Comparison of ENCODE assay signal across 21 mouse cellular contexts in genomic region chr9:21527100-21527801, GRCm38 (mm10). TPM values are rescaled to one million over a fixed set of nuclear protein-coding genes. Genes with fewer than 3 reads are reported as not detected.
DNase-seq lines count a peak whose midpoint lies in the region; ATAC-seq and TF ChIP-seq lines count a peak whose summit lies in the region.
"Had no signal": no experiment of that assay in that cellular context is flagged by ENCODE, and none has a peak within 500 bp of the region (broad histone marks: within the 10 kb centered on the region; RNA-seq: fewer than 3 reads in every experiment).

No protein-coding gene starts in this region.

- H3K9me3 ChIP-seq in CH12.LX (replicated peaks; ENCODE audit: low read length): no peaks in the 10 kb centered on the region
- H3K9me3 ChIP-seq in liver, embryonic 15.5 days (replicated peaks): no peaks in the 10 kb centered on the region
- H3K9me3 ChIP-seq: embryonic facial prominence, embryonic 13.5 days; forebrain, embryonic 13.5 days; heart, embryonic 12.5 days; hindbrain, embryonic 10.5 days had no signal

- H3K4me1 ChIP-seq in CH12.LX (ENCODE audit: control insufficient read depth in 1 of 2, insufficient read depth in 2 of 2): peaks cover 12 to 33% of the 10 kb centered on the region in 2 experiments
- H3K4me1 ChIP-seq in bone marrow macrophage, adult 2 months (ENCODE audit: control insufficient read depth, insufficient read depth, low read length): peaks cover 28% of the 10 kb centered on the region
- no peaks in the 10 kb centered on the region for H3K4me1 ChIP-seq in liver, embryonic 15.5 days (replicated peaks)
- H3K4me1 ChIP-seq: forebrain, embryonic 13.5 days had no signal

- H3K4me2 ChIP-seq in CH12.LX (ENCODE audit: insufficient read depth, low read depth, poor library complexity, severe bottlenecking): no peak overlapping the region
- peak overlapping the region; percentile 25; the same call in 1 of the 2 replicates for H3K4me2 ChIP-seq in liver, embryonic 15.5 days
- H3K4me2 ChIP-seq: embryonic facial prominence, embryonic 13.5 days; forebrain, embryonic 13.5 days; heart, embryonic 12.5 days; hindbrain, embryonic 14.5 days had no signal

- in situ Hi-C loops in CH12.LX (cut with MboI; ENCODE audit: low pct_ligation_motif_present, low pct_unique_long_range_greater_than_20kb, low sequenced_read_pairs): no loop called here

- TF ChIP-seq POLR2A in CH12.LX (IDR thresholded peaks at IDR 0.05; ENCODE audit: low read depth, low read length): no peak
- TF ChIP-seq POLR2A in bone marrow macrophage, adult 2 months (IDR thresholded peaks at IDR 0.05; ENCODE audit: borderline replicate concordance, low read depth, low read length): no peak

- no peak for ATAC-seq in liver, embryonic 15.5 days (ENCODE audit: insufficient read depth)
- ATAC-seq in erythroblast, adult 5-6 weeks (replicated peaks; ENCODE audit: low FRiP score, poor library complexity, severe bottlenecking): no peak
- ATAC-seq: forebrain, embryonic 13.5 days had no signal

- no peaks in the 10 kb centered on the region for H3K79me2 ChIP-seq in CH12.LX (replicated peaks; ENCODE audit: control insufficient read depth, extremely low read depth, insufficient read depth, poor library complexity, severe bottlenecking)

- H3K27me3 ChIP-seq in CH12.LX (replicated peaks): no peaks in the 10 kb centered on the region
- no peaks in the 10 kb centered on the region for H3K27me3 ChIP-seq in liver, embryonic 15.5 days
- H3K27me3 ChIP-seq: embryonic facial prominence, embryonic 13.5 days; forebrain, embryonic 13.5 days; heart, embryonic 12.5 days had no signal

- TF ChIP-seq EP300 in CH12.LX (IDR thresholded peaks at IDR 0.05; ENCODE audit: low read length): no peak

- WGBS in liver, embryonic 15.5 days (ENCODE audit: insufficient replicate concordance): 86% methylated on average over 2 of the region's 2 CpGs

- no peaks in the 10 kb centered on the region for H3K36me3 ChIP-seq in CH12.LX (replicated peaks in 1 of 2; ENCODE audit: control insufficient read depth in 1 of 2, insufficient read depth in 1 of 2, low read length in 1 of 2)
- H3K36me3 ChIP-seq in liver, embryonic 15.5 days (replicated peaks): no peaks in the 10 kb centered on the region
- H3K36me3 ChIP-seq: embryonic facial prominence, embryonic 13.5 days; heart, embryonic 12.5 days had no signal

- no peak for TF ChIP-seq RAD21 in CH12.LX (IDR thresholded peaks at IDR 0.05; ENCODE audit: low read depth, low read length)

- DNase-seq in 416B (ENCODE audit: low read depth) (peak; percentile 47), CH12.LX (ENCODE audit: extremely low read depth) (no peak)
- DNase-seq in lung, postnatal 36 days: no peak
- no peak for DNase-seq in kidney, postnatal 36 days
- no peak for DNase-seq in kidney, adult 8-10 months
- DNase-seq: adrenal gland, adult 8-10 months; adrenal gland, postnatal 36 days; B cell, adult 2 months; cerebellum, adult 11-12 months; cerebellum, adult 9-10 months; cerebellum, postnatal 36 days; gastrocnemius, adult 2 months; gastrocnemius, postnatal 25 days had no signal

- H3K9ac ChIP-seq in CH12.LX (ENCODE audit: insufficient read depth, low read depth): no peak overlapping the region
- H3K9ac ChIP-seq in liver, embryonic 15.5 days: no peak overlapping the region
- H3K9ac ChIP-seq: embryonic facial prominence, embryonic 13.5 days; forebrain, embryonic 13.5 days; hindbrain, embryonic 14.5 days had no signal

- dilution Hi-C loops in CH12.LX (cut with MboI; ENCODE audit: extremely low pct_ligation_motif_present, extremely low pct_unique_long_range_greater_than_20kb, low sequenced_read_pairs): no loop called here

- H3K27ac ChIP-seq in CH12.LX (ENCODE audit: insufficient read depth, low read depth): no peak overlapping the region
- H3K27ac ChIP-seq in bone marrow macrophage, adult 2 months (ENCODE audit: insufficient read depth, low read depth, low read length): peak overlapping the region; percentile 99
- 0 out of 2 replicates have a peak overlapping the region, but pooled peaks have one; percentile 14 for H3K27ac ChIP-seq in liver, embryonic 15.5 days (replicated peaks)
- H3K27ac ChIP-seq: embryonic facial prominence, embryonic 13.5 days; forebrain, embryonic 13.5 days; hindbrain, embryonic 14.5 days had no signal

- H3K4me3 ChIP-seq in CH12.LX (replicated peaks in 1 of 3; ENCODE audit: low read depth in 2 of 3, low read length in 2 of 3, poor library complexity in 1 of 3): no peak overlapping the region
- peak overlapping the region; percentile 65 for H3K4me3 ChIP-seq in bone marrow macrophage, adult 2 months (ENCODE audit: insufficient read depth, low read length)
- 0 out of 2 replicates have a peak overlapping the region, but pooled peaks have one; percentile 39 for H3K4me3 ChIP-seq in liver, embryonic 15.5 days (replicated peaks)
- H3K4me3 ChIP-seq: embryonic facial prominence, embryonic 13.5 days; forebrain, embryonic 13.5 days; heart, embryonic 12.5 days; hindbrain, embryonic 10.5 days had no signal

- no peak for TF ChIP-seq CTCF in CH12.LX (conservative IDR thresholded peaks at IDR 0.05 in 1 of 2, IDR thresholded peaks at IDR 0.05 in 1 of 2; ENCODE audit: low read depth in 2 of 2, low read length in 2 of 2)
- no peak for TF ChIP-seq CTCF in bone marrow macrophage, adult 2 months (IDR thresholded peaks at IDR 0.05; ENCODE audit: low read depth, low read length)

TF ChIP-seq in CH12.LX, 34 proteins besides CTCF, POLR2A, EP300 and RAD21:
- TF ChIP-seq IRF4 (IDR thresholded peaks at IDR 0.05; ENCODE audit: low read depth, low read length) (no peak), TBP (conservative IDR thresholded peaks at IDR 0.05; ENCODE audit: low read depth, low read length) (0 out of 2 replicates have a peak, but pooled peaks have one; percentile 42), PAX5 (IDR thresholded peaks at IDR 0.05; ENCODE audit: low read length) (no peak)
TF ChIP-seq in CH12.LX: peak in this region for 1.

RNA-seq across cellular contexts. Expression of gene AB124611, which starts 1.3 kb away (rescaled TPM):
- total RNA-seq in CH12.LX (2012; rRNA removed): 0.46 and 0.89 TPM in 2 replicates
- 1.5 TPM in 2 replicates for total RNA-seq in CH12.LX (2014; rRNA removed)
- 2.1 and 2.3 TPM in 2 replicates for polyA plus RNA-seq in CH12.LX (2012; ENCODE audit: insufficient read length, low read depth)
- polyA plus RNA-seq in bone marrow macrophage, adult 2 months (2012; ENCODE audit: insufficient read depth, insufficient read length, missing spikeins): 156 and 179 TPM in 2 replicates
- polyA plus RNA-seq in liver, embryonic 15.5 days (2015; fragmentation: Nextera tagmentation; extraction: Ambion mirVana): 9.5 and 10.5 TPM in 2 replicates
- total RNA-seq in erythroblast, adult 5-6 weeks (2015; ENCODE audit: low replicate concordance): 37.3 and 39.5 TPM in 2 replicates
- 39.3 and 42.3 TPM in 2 replicates for total RNA-seq in erythroblast, adult 5-6 weeks (2017; ENCODE audit: low replicate concordance)

RNA-seq across cellular contexts. Expression of gene Tmed1, which starts 17.2 kb away (rescaled TPM):
- total RNA-seq in CH12.LX (2012; rRNA removed) (28.4 and 28.8 TPM in 2 replicates), CH12.LX (2014; rRNA removed) (21.7 and 25.5 TPM in 2 replicates)
- 17.1 and 19.8 TPM in 2 replicates for polyA plus RNA-seq in CH12.LX (2012; ENCODE audit: insufficient read length, low read depth)
- 11.3 and 11.8 TPM in 2 replicates for polyA plus RNA-seq in bone marrow macrophage, adult 2 months (2012; ENCODE audit: insufficient read depth, insufficient read length, missing spikeins)
- polyA plus RNA-seq in liver, embryonic 15.5 days (2015; fragmentation: Nextera tagmentation; extraction: Ambion mirVana): 31.5 and 33.6 TPM in 2 replicates
- 2.1 and 3.6 TPM in 2 replicates for total RNA-seq in erythroblast, adult 5-6 weeks (2015; ENCODE audit: low replicate concordance)
- total RNA-seq in erythroblast, adult 5-6 weeks (2017; ENCODE audit: low replicate concordance): 0.85 and 5.9 TPM in 2 replicates

RNA-seq across cellular contexts. Expression of gene Carm1, which starts 19.4 kb away (rescaled TPM):
- 42.2 and 46.7 TPM in 2 replicates for total RNA-seq in CH12.LX (2012; rRNA removed)
- total RNA-seq in CH12.LX (2014; rRNA removed): 19.1 and 21.5 TPM in 2 replicates
- polyA plus RNA-seq in CH12.LX (2012; ENCODE audit: insufficient read length, low read depth): 98.5 and 111 TPM in 2 replicates
- 19.1 and 20.5 TPM in 2 replicates for polyA plus RNA-seq in bone marrow macrophage, adult 2 months (2012; ENCODE audit: insufficient read depth, insufficient read length, missing spikeins)
- 18.2 and 23.1 TPM in 2 replicates for polyA plus RNA-seq in liver, embryonic 15.5 days (2015; fragmentation: Nextera tagmentation; extraction: Ambion mirVana)
- total RNA-seq in erythroblast, adult 5-6 weeks (2015; ENCODE audit: low replicate concordance): 35.7 and 90.5 TPM in 2 replicates
- total RNA-seq in erythroblast, adult 5-6 weeks (2017; ENCODE audit: low replicate concordance): 51.5 and 54.9 TPM in 2 replicates

Comparison
In these comparisons a context has a peak if more than half of its experiments do, and no peak if none do; other contexts are left out.
1. H3K4me3 ChIP-seq: peak in bone marrow macrophage, adult 2 months (single experiment) and liver, embryonic 15.5 days (single experiment); none in CH12.LX (0 of 3).
2. RNA of gene AB124611, which starts 1.3 kb away (polyA plus RNA-seq): 156 to 179 TPM in bone marrow macrophage, adult 2 months; 9.5 to 10.5 TPM in liver, embryonic 15.5 days and 2.1 to 2.3 TPM in CH12.LX; every median in the first group is over 10 times any median in the second.